Comparison of ENCODE assay signal across 22 mouse cellular contexts in genomic region chr5:66423466-66423865, GRCm38 (mm10).
DNase-seq lines count a peak whose midpoint lies in the region; ATAC-seq lines count a peak whose summit lies in the region.
"Had no signal": no experiment of that assay in that cellular context is flagged by ENCODE, and none has a peak within 500 bp of the region (broad histone marks: within the 10 kb centered on the region; RNA-seq: fewer than 3 reads in every experiment).

No protein-coding gene starts in this region.

- H3K27me3 ChIP-seq in intestine, embryonic 16.5 days (replicated peaks; ENCODE audit: control insufficient read depth, insufficient read depth, low read length) = no peaks in the 10 kb centered on the region
- H3K27me3 ChIP-seq: embryonic facial prominence, embryonic 13.5 days; forebrain, embryonic 12.5 days; forebrain, embryonic 15.5 days; heart, embryonic 13.5 days; hindbrain, embryonic 12.5 days; hindbrain, embryonic 15.5 days; intestine, embryonic 15.5 days had no signal

- H3K36me3 ChIP-seq in intestine, embryonic 16.5 days (ENCODE audit: control insufficient read depth, insufficient read depth, low read length) = no peaks in the 10 kb centered on the region
- H3K36me3 ChIP-seq: embryonic facial prominence, embryonic 10.5 days; embryonic facial prominence, embryonic 13.5 days; forebrain, embryonic 12.5 days; forebrain, embryonic 15.5 days; heart, embryonic 10.5 days; heart, embryonic 13.5 days; hindbrain, embryonic 12.5 days; hindbrain, embryonic 15.5 days; intestine, embryonic 15.5 days had no signal

- 89% methylated on average over 4 of the region's 4 CpGs for WGBS in intestine, embryonic 16.5 days

- H3K4me3 ChIP-seq in intestine, embryonic 16.5 days (ENCODE audit: low read length) = no peak overlapping the region
- H3K4me3 ChIP-seq: embryonic facial prominence, embryonic 10.5 days; embryonic facial prominence, embryonic 13.5 days; erythroblast, embryonic 14.5 days; forebrain, embryonic 12.5 days; forebrain, embryonic 15.5 days; heart, adult 2 months; heart, embryonic 10.5 days; heart, embryonic 13.5 days; hindbrain, embryonic 12.5 days; hindbrain, embryonic 15.5 days; intestine, embryonic 15.5 days had no signal

- DNase-seq in adrenal gland, adult 2 months = peak; percentile 52
- DNase-seq in adrenal gland, postnatal 14 days = no peak
- peak; percentile 71 for DNase-seq in heart, adult 11 months
- DNase-seq in heart, postnatal 4 days = no peak
- peak; percentile 57 for DNase-seq in NIH3T3 (ENCODE audit: low read depth)
- DNase-seq: cerebellum, adult 11-12 months; gastrocnemius, postnatal 25 days; heart, adult 2 months had no signal

- no peak overlapping the region for H3K9ac ChIP-seq in intestine, embryonic 16.5 days (ENCODE audit: low read depth, low read length)
- H3K9ac ChIP-seq: embryonic facial prominence, embryonic 13.5 days; forebrain, embryonic 12.5 days; forebrain, embryonic 15.5 days; heart, embryonic 13.5 days; hindbrain, embryonic 12.5 days; hindbrain, embryonic 15.5 days; intestine, embryonic 15.5 days had no signal

- H3K4me1 ChIP-seq in intestine, embryonic 16.5 days (ENCODE audit: control insufficient read depth, insufficient read depth, low read length) = no peaks in the 10 kb centered on the region
- H3K4me1 ChIP-seq: intestine, embryonic 15.5 days had no signal

- no peak overlapping the region for H3K4me2 ChIP-seq in intestine, embryonic 16.5 days (ENCODE audit: low read depth, low read length)
- H3K4me2 ChIP-seq: embryonic facial prominence, embryonic 13.5 days; forebrain, embryonic 12.5 days; forebrain, embryonic 15.5 days; heart, embryonic 13.5 days; hindbrain, embryonic 12.5 days; hindbrain, embryonic 15.5 days; intestine, embryonic 15.5 days had no signal

- H3K27ac ChIP-seq in intestine, embryonic 16.5 days (ENCODE audit: low read length) = no peak overlapping the region
- H3K27ac ChIP-seq: embryonic facial prominence, embryonic 10.5 days; embryonic facial prominence, embryonic 13.5 days; forebrain, embryonic 12.5 days; forebrain, embryonic 15.5 days; heart, adult 2 months; heart, embryonic 10.5 days; heart, embryonic 13.5 days; hindbrain, embryonic 12.5 days; hindbrain, embryonic 15.5 days; intestine, embryonic 15.5 days had no signal

- no peaks in the 10 kb centered on the region for H3K9me3 ChIP-seq in intestine, embryonic 16.5 days (ENCODE audit: control insufficient read depth, low read length)
- H3K9me3 ChIP-seq: embryonic facial prominence, embryonic 10.5 days; embryonic facial prominence, embryonic 13.5 days; forebrain, embryonic 12.5 days; forebrain, embryonic 15.5 days; heart, embryonic 10.5 days; heart, embryonic 13.5 days; hindbrain, embryonic 12.5 days; hindbrain, embryonic 15.5 days; intestine, embryonic 15.5 days had no signal

- no peak for ATAC-seq in inflammation-experienced regulatory T-cells, adult 6 months
- no peak for ATAC-seq in intestine, embryonic 16.5 days
- ATAC-seq: activated CD4-positive, CD25-positive, alpha-beta regulatory T cell, adult 4 months; CD4-positive, CD25-positive, alpha-beta regulatory T cell, adult 4 months; forebrain, embryonic 15.5 days; intestine, embryonic 15.5 days had no signal

Comparison
In these comparisons a context has a peak if more than half of its experiments do, and no peak if none do; other contexts are left out.
1. DNase-seq: peak in adrenal gland, adult 2 months (single experiment), heart, adult 11 months (single experiment) and NIH3T3 (single experiment); none in adrenal gland, postnatal 14 days (single experiment) and heart, postnatal 4 days (single experiment).